ENCODE assay signal across 18 mouse cellular contexts in genomic region chr13:103396526-103397020, GRCm38 (mm10).
DNase-seq lines count a peak whose midpoint lies in the region; TF ChIP-seq lines count a peak whose summit lies in the region.
"Had no signal": no experiment of that assay in that cellular context is flagged by ENCODE, and none has a peak within 500 bp of the region (broad histone marks: within the 10 kb centered on the region; RNA-seq: fewer than 3 reads in every experiment).

No protein-coding gene starts in this region.

- H3K36me3 ChIP-seq in heart, embryonic 10.5 days: no peaks in the 10 kb centered on the region
- H3K36me3 ChIP-seq: embryonic facial prominence, embryonic 12.5 days; forebrain, embryonic 15.5 days; heart, embryonic 12.5 days; hindbrain, embryonic 15.5 days had no signal

- TF ChIP-seq POLR2A in cerebellum, adult 2 months (IDR thresholded peaks at IDR 0.05; ENCODE audit: borderline replicate concordance, insufficient read depth, low read length): no peak

- no peak for TF ChIP-seq CTCF in cerebellum, adult 2 months (IDR thresholded peaks at IDR 0.05; ENCODE audit: borderline replicate concordance, insufficient read depth, low read depth, low read length)

- H3K9me3 ChIP-seq in heart, embryonic 10.5 days: no peaks in the 10 kb centered on the region
- H3K9me3 ChIP-seq: embryonic facial prominence, embryonic 12.5 days; forebrain, embryonic 15.5 days; heart, embryonic 12.5 days; hindbrain, embryonic 15.5 days had no signal

- no peaks in the 10 kb centered on the region for H3K27me3 ChIP-seq in cerebellum, adult 2 months (ENCODE audit: control insufficient read depth, insufficient read depth, low read length)
- no peaks in the 10 kb centered on the region for H3K27me3 ChIP-seq in heart, embryonic 10.5 days (ENCODE audit: insufficient read depth, poor library complexity, severe bottlenecking)
- H3K27me3 ChIP-seq: embryonic facial prominence, embryonic 12.5 days; forebrain, embryonic 15.5 days; heart, embryonic 12.5 days; hindbrain, embryonic 15.5 days; Patski had no signal

- WGBS in cerebellum, adult 2 months: 33% methylated on average over 2 of the region's 2 CpGs
- 88% methylated on average over 2 of the region's 2 CpGs for WGBS in heart, embryonic 10.5 days

- no peaks in the 10 kb centered on the region for H3K4me1 ChIP-seq in cerebellum, adult 2 months (ENCODE audit: control insufficient read depth, insufficient read depth, low read length)
- no peaks in the 10 kb centered on the region for H3K4me1 ChIP-seq in heart, embryonic 10.5 days
- H3K4me1 ChIP-seq: embryonic facial prominence, embryonic 12.5 days; forebrain, embryonic 15.5 days; heart, embryonic 12.5 days; hindbrain, embryonic 15.5 days had no signal

- H3K4me3 ChIP-seq in cerebellum, adult 2 months (replicated peaks; ENCODE audit: insufficient read depth, low read depth, low read length): no peak overlapping the region
- H3K4me3 ChIP-seq in heart, embryonic 10.5 days: no peak overlapping the region
- H3K4me3 ChIP-seq: embryonic facial prominence, embryonic 12.5 days; forebrain, embryonic 15.5 days; heart, embryonic 12.5 days; hindbrain, embryonic 15.5 days had no signal

- H3K27ac ChIP-seq in cerebellum, adult 2 months (ENCODE audit: insufficient read depth, low read length): no peak overlapping the region
- no peak overlapping the region for H3K27ac ChIP-seq in heart, embryonic 10.5 days
- H3K27ac ChIP-seq: embryonic facial prominence, embryonic 12.5 days; forebrain, embryonic 15.5 days; hindbrain, embryonic 15.5 days had no signal

- DNase-seq in adrenal gland, adult (ENCODE audit: inconsistent age in 2 of 2, low spot score in 1 of 2): peak; percentile 31 to 57
- DNase-seq in adrenal gland, postnatal 25 days: no peak
- DNase-seq in cerebellum, postnatal 10 days: peak; percentile 27 to 33
- no peak for DNase-seq in cerebellum, adult 2 months
- DNase-seq in heart, adult 8-10 months (ENCODE audit: low spot score): peak; percentile 11
- DNase-seq in heart, embryonic 10.5 days (ENCODE audit: low spot score): no peak
- peak; percentile 71 for DNase-seq in adipocyte (ENCODE audit: low spot score)
- DNase-seq in ovary, adult 18-20 months (ENCODE audit: low spot score): no peak
- DNase-seq: cerebellum, adult 8-10 months; cerebellum, postnatal 25 days; gastrocnemius, postnatal 25 days; heart, postnatal 36 days; kidney, adult 9 months had no signal

Comparison
In these comparisons a context has a peak if more than half of its experiments do, and no peak if none do; other contexts are left out.
1. DNase-seq: peak in adrenal gland, adult (2 of 2), cerebellum, postnatal 10 days (2 of 2), heart, adult 8-10 months (single experiment) and adipocyte (single experiment); none in adrenal gland, postnatal 25 days (single experiment), cerebellum, adult 2 months (0 of 2), heart, embryonic 10.5 days (single experiment) and ovary, adult 18-20 months (single experiment).